Mouse (Mus musculus): Measurements from ENCODE around the gene Pla2g4c. TPM values are rescaled to one million over a fixed set of nuclear protein-coding genes. Genes with fewer than 3 reads are reported as not detected.

Gene Pla2g4c
- polyA plus RNA-seq, 1 experiment from 2014 or later: 0.12 TPM

DNA sequence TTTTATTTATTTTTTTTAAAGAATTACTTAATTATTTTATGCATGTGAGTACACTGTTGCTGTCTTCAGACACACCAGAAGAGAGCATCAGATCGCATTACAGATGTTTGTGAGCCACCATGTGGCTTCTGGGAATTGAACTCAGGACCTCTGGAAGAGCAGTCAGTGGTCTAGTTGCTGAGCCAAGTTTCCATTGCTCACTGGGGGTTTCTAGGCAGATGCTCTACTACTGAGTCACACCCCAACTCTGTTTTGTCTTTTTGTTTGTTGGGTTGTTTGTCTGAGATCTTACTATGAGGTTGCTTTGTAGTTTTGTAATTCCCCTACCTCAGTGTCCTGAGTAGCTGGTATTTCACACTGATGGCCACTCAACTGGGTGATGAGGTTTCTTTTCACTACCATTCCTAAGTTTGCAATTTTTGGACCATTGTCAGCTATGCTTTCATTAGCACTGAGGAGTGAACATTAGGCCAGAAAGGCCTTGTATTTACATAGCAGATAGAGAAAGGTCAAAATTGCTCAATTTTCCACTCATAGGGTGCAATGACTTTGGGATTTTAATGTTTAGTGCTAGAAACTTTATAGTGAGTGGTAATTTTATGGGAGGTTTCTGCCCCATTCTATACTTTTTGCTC, 34.3 kb upstream of the Pla2g4c start:
- no peak overlapping the region for H3K4me3 ChIP-seq (replicated peaks; ENCODE audit: low read depth, low read length)
- TF ChIP-seq CTCF (IDR thresholded peaks at IDR 0.05; ENCODE audit: low read depth): no peak
- H3K9ac ChIP-seq (ENCODE audit: low read depth, low read length): no peak overlapping the region
- H3K27ac ChIP-seq: no peak overlapping the region
- H3K27me3 ChIP-seq (ENCODE audit: insufficient read depth, low read length): no peaks in the 10 kb centered on the region
- DNase-seq (ENCODE audit: low spot score) (no peak), ATAC-seq (replicated peaks; ENCODE audit: low FRiP score, low read depth) (no peak)
- H3K4me1 ChIP-seq (replicated peaks; ENCODE audit: insufficient read depth, low read length): no peaks in the 10 kb centered on the region
- H3K4me2 ChIP-seq (ENCODE audit: low read length): no peak overlapping the region
- peaks cover 46% of the 10 kb centered on the region for H3K36me3 ChIP-seq (ENCODE audit: insufficient read depth, low read length)
- H3K9me3 ChIP-seq (replicated peaks; ENCODE audit: low read length): no peaks in the 10 kb centered on the region
- WGBS: 84% methylated on average over 1 of the region's 1 CpGs

DNA sequence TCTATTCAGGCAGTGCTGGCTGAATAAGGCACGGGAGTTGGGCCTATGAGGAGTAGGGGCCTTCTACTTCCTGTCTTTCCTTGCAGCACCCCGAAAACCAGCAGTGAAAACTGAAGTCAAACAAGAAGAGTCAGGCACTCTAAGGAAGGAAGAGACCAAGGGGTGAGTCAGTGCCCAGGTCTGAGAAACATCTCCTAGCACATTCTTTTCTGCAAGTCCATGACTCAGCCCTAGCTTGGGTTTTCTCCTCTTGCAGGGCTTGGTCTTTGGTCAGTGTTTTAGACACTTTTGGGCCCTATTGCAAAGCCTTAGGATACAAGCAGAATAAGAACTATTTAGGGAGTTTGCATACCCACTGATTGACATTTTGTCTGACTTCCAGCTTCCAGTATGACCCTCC, 33.1 kb upstream of the Pla2g4c start:
- H3K36me3 ChIP-seq (ENCODE audit: insufficient read depth, low read length): peaks cover 43% of the 10 kb centered on the region

DNA sequence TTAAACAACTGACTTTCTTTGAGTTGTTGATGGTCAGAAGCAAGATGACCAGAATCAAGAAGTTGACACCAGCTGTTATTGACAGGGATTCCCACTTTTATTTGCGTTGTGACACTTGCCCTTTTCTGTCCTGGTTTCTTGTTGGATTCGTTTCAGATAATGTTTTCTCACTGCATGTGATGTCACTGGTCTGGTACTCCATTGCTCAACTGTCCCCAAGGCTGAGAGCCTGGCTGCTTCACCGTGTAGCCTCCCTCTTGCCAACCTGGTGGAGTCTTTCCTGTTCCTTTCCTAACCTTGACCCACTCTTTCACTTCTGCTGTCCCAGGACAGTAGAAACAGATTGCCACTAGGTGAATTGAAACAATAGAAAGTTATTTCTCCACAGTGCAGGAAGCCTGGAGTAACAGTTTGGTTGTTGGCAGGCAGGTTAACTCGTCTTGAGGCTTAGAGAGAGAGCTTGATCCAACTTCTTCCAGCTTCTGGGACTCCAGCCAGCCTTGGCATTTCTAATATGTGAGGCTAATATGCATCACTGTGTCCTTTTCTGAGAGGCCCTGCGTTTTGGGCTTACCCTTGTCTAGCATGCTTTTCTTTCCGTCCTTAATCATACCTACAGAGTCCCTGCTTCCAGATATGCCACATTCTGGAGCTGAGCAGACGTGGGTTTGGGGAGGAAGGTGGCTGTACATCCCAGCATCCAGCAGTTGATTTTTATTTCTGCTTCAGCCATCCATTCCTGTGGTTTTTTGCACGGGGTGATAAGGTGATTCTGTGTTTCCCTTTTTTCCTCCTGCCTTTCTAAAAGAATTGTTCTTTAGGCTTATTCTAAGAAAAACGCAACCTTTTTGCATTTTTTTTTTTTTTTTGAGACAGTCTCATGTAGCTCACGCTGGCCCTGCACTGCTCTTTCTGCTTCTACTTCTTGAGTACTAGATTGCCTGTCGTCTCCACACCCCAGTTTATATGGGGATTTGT, 30.3 kb upstream of the Pla2g4c start:
- H3K36me3 ChIP-seq (ENCODE audit: insufficient read depth, low read length): peaks cover 42% of the 10 kb centered on the region
- no peak for DNase-seq (ENCODE audit: low spot score)
- H3K9ac ChIP-seq (ENCODE audit: low read depth, low read length): no peak overlapping the region
- no peak overlapping the region for H3K4me2 ChIP-seq (ENCODE audit: low read length)
- H3K4me3 ChIP-seq (replicated peaks; ENCODE audit: low read depth, low read length): no peak overlapping the region
- H3K27ac ChIP-seq: no peak overlapping the region
- H3K4me1 ChIP-seq (replicated peaks; ENCODE audit: insufficient read depth, low read length): no peaks in the 10 kb centered on the region
- no peaks in the 10 kb centered on the region for H3K27me3 ChIP-seq (ENCODE audit: insufficient read depth, low read length)
- H3K9me3 ChIP-seq (replicated peaks; ENCODE audit: low read length): no peaks in the 10 kb centered on the region
- no peak for ATAC-seq (replicated peaks; ENCODE audit: low FRiP score, low read depth)
- no peak for TF ChIP-seq CTCF (IDR thresholded peaks at IDR 0.05; ENCODE audit: low read depth)
- 86% methylated on average over 11 of the region's 11 CpGs for WGBS

More for the DNA sequence above, 33.1 kb upstream of the Pla2g4c start:
- no peak for DNase-seq (ENCODE audit: low spot score)
- Histone ChIP-seq H3K27me3 (ENCODE audit: insufficient read depth, low read length) (no peaks in the 10 kb centered on the region), H3K4me1 (replicated peaks; ENCODE audit: insufficient read depth, low read length) (no peaks in the 10 kb centered on the region), H3K9ac (ENCODE audit: low read depth, low read length) (no peak overlapping the region), H3K9me3 (replicated peaks; ENCODE audit: low read length) (no peaks in the 10 kb centered on the region), H3K27ac (no peak overlapping the region), H3K4me2 (ENCODE audit: low read length) (no peak overlapping the region), H3K4me3 (replicated peaks; ENCODE audit: low read depth, low read length) (no peak overlapping the region)
- no peak for ATAC-seq (replicated peaks; ENCODE audit: low FRiP score, low read depth)
- WGBS: 81% methylated on average over 2 of the region's 2 CpGs
- no peak for TF ChIP-seq CTCF (IDR thresholded peaks at IDR 0.05; ENCODE audit: low read depth)

DNA sequence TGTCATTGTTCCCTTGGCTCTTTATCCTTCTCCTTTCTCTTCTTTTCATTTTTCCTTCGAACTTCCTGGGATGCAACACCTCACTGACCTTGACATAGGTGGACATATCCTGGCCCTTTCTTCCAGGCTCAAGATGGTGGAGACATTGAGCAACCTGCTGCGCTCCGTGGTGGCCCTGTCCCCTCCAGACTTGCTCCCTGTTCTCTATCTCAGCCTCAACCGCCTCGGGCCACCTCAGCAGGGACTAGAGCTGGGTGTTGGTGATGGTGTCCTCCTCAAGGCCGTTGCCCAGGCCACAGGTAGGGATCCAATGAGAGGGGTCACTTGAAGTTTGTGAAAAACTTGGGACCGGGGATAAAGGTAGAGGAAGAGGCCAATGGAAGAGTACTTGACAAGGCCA, 29.2 kb upstream of the Pla2g4c start:
- no peak overlapping the region for H3K4me3 ChIP-seq (replicated peaks; ENCODE audit: low read depth, low read length)
- no peak overlapping the region for H3K9ac ChIP-seq (ENCODE audit: low read depth, low read length)
- 94% methylated on average over 7 of the region's 7 CpGs for WGBS
- no peak overlapping the region for H3K4me2 ChIP-seq (ENCODE audit: low read length)
- no peak overlapping the region for H3K27ac ChIP-seq
- DNase-seq (ENCODE audit: low spot score) (no peak), ATAC-seq (replicated peaks; ENCODE audit: low FRiP score, low read depth) (no peak)
- TF ChIP-seq CTCF (IDR thresholded peaks at IDR 0.05; ENCODE audit: low read depth): no peak
- H3K27me3 ChIP-seq (ENCODE audit: insufficient read depth, low read length): no peaks in the 10 kb centered on the region
- H3K4me1 ChIP-seq (replicated peaks; ENCODE audit: insufficient read depth, low read length): no peaks in the 10 kb centered on the region
- peaks cover 49% of the 10 kb centered on the region for H3K36me3 ChIP-seq (ENCODE audit: insufficient read depth, low read length)
- H3K9me3 ChIP-seq (replicated peaks; ENCODE audit: low read length): no peaks in the 10 kb centered on the region

DNA sequence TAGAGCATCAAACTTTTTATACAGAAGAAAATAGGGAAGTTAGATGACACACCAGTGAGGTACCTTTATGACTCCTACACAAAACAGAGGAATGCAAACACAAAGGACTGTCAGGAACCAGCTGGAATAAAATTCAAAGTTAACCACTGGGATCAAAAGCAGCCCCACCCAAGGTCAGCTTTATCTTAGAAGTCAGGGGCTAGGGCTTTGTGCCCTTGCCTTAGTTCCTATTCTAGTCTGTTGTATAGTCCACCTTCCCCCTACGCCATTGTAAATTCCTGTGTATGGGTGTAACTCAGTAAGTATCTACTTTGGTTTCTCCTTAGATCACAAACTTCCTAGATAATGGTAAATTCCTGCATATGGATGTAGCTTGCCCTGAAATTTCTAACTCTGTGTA, 26.8 kb upstream of the Pla2g4c start:
- whole genome bisulfite sequencing: 94% methylated on average over 1 of the region's 1 CpGs
- Histone ChIP-seq H3K4me3 (replicated peaks; ENCODE audit: low read depth, low read length) (no peak overlapping the region), H3K27me3 (ENCODE audit: insufficient read depth, low read length) (no peaks in the 10 kb centered on the region), H3K27ac (no peak overlapping the region), H3K9ac (ENCODE audit: low read depth, low read length) (no peak overlapping the region), H3K9me3 (replicated peaks; ENCODE audit: low read length) (no peaks in the 10 kb centered on the region), H3K4me1 (replicated peaks; ENCODE audit: insufficient read depth, low read length) (no peaks in the 10 kb centered on the region), H3K4me2 (ENCODE audit: low read length) (no peak overlapping the region), H3K36me3 (ENCODE audit: insufficient read depth, low read length) (peaks cover 46% of the 10 kb centered on the region; the same call in 1 of the 2 replicates)
- no peak for TF ChIP-seq CTCF (IDR thresholded peaks at IDR 0.05; ENCODE audit: low read depth)
- DNase-seq (ENCODE audit: low spot score) (no peak), ATAC-seq (replicated peaks; ENCODE audit: low FRiP score, low read depth) (no peak)

DNA sequence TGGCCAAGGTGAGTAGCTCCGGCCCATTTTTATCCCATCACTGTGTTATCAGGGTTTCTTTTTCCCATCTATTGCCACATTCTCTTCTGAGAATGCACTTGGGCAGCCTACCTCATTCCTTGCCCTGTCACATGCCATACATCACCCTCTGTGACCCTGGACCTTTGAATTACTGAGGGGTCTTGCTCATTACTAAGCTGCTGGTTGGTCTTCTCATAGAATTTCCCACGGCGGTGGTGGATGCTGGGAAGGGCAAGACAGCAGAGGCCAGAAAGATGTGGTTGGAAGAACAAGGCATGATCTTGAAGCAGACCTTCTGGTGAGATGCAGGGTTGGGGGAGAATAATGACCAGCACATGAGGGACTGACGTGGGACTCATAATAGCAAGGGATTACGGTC, 25.6 kb upstream of the Pla2g4c start:
- TF ChIP-seq CTCF (IDR thresholded peaks at IDR 0.05; ENCODE audit: low read depth): no peak
- Histone ChIP-seq H3K4me1 (replicated peaks; ENCODE audit: insufficient read depth, low read length) (no peaks in the 10 kb centered on the region), H3K9ac (ENCODE audit: low read depth, low read length) (no peak overlapping the region), H3K4me2 (ENCODE audit: low read length) (no peak overlapping the region), H3K4me3 (replicated peaks; ENCODE audit: low read depth, low read length) (no peak overlapping the region), H3K27ac (no peak overlapping the region), H3K27me3 (ENCODE audit: insufficient read depth, low read length) (no peaks in the 10 kb centered on the region), H3K36me3 (ENCODE audit: insufficient read depth, low read length) (peaks cover 42% of the 10 kb centered on the region; the same call in 1 of the 2 replicates), H3K9me3 (replicated peaks; ENCODE audit: low read length) (no peaks in the 10 kb centered on the region)
- 90% methylated on average over 5 of the region's 5 CpGs for WGBS
- DNase-seq (ENCODE audit: low spot score): no peak
- ATAC-seq (replicated peaks; ENCODE audit: low FRiP score, low read depth): no peak

All from kidney, postnatal 0 days (tissue).